Mouse (Mus musculus): ENCODE measurements around the gene Sufu. TPM values are rescaled to one million over a fixed set of nuclear protein-coding genes. Genes with fewer than 3 reads are reported as not detected.

Sufu gene
- polyA plus RNA-seq, 1 experiment from 2014 or later: 29.1 TPM

DNA sequence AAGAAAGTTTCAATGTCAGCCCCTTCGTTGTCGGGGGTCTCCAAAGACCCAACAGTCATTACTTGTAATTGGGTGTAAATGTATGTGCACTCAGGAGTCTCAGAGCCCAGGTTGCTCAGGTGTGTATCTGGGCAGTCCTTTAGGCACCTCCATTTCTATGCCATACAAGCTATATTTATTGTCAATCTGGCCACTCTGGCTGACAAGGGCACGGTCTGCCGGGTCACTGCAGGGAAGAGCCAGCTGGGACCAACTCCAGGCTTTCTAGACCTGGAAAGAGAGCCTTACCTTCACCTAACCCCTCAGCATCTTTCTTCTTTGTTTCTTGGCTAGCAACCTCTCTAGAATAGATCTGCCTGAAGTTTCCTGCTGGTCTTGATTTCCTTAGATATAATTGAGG, 113.0 kb downstream of the Sufu start:
- Histone ChIP-seq H3K4me2 (ENCODE audit: low read length) (no peak overlapping the region; the same call in 1 of the 2 replicates), H3K4me3 (replicated peaks; ENCODE audit: low read depth, low read length) (no peak overlapping the region), H3K27me3 (ENCODE audit: control insufficient read depth, insufficient read depth, low read length) (no peaks in the 10 kb centered on the region), H3K9ac (replicated peaks; ENCODE audit: low read length) (no peak overlapping the region), H3K36me3 (ENCODE audit: control insufficient read depth, insufficient read depth, low read length) (peaks cover 83% of the 10 kb centered on the region), H3K9me3 (ENCODE audit: control insufficient read depth, low read length) (no peaks in the 10 kb centered on the region), H3K4me1 (ENCODE audit: control insufficient read depth, insufficient read depth, low read length) (peaks cover 43% of the 10 kb centered on the region), H3K27ac (replicated peaks; ENCODE audit: low read depth, low read length) (no peak overlapping the region; the same call in 1 of the 2 replicates)
- DNase-seq (no peak), ATAC-seq (ENCODE audit: low FRiP score, low TSS enrichment) (no peak)
- 89% methylated on average over 4 of the region's 4 CpGs for WGBS

DNA sequence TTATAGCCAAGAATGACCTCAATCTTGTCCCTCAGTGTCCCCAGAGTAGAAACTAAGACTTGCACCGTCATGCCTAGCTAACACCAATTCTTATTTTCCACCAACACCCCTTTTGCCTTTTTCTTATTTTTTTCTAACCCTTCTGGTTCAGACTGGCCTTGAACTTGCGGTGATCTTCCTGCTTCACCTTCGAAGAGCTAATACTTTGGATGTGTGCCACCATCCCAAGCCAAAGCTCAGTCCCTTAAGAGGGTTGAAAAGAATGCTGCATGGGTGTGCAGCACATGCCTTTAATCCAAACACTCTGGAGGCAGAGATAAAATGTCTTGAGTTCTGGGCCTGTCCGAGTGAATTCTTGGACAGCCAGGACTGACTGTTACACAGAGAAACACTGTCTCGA, 113.7 kb downstream of the Sufu start:
- H3K4me1 ChIP-seq (ENCODE audit: control insufficient read depth, insufficient read depth, low read length): peaks cover 36% of the 10 kb centered on the region
- WGBS: 83% methylated on average over 5 of the region's 5 CpGs
- no peak for DNase-seq
- peaks cover 87% of the 10 kb centered on the region for H3K36me3 ChIP-seq (ENCODE audit: control insufficient read depth, insufficient read depth, low read length)
- H3K9ac ChIP-seq (replicated peaks; ENCODE audit: low read length): no peak overlapping the region
- H3K4me3 ChIP-seq (replicated peaks; ENCODE audit: low read depth, low read length): no peak overlapping the region
- no peaks in the 10 kb centered on the region for H3K9me3 ChIP-seq (ENCODE audit: control insufficient read depth, low read length)
- no peak overlapping the region for H3K4me2 ChIP-seq (ENCODE audit: low read length)
- ATAC-seq (ENCODE audit: low FRiP score, low TSS enrichment): no peak
- no peaks in the 10 kb centered on the region for H3K27me3 ChIP-seq (ENCODE audit: control insufficient read depth, insufficient read depth, low read length)
- no peak overlapping the region; the same call in 1 of the 2 replicates for H3K27ac ChIP-seq (replicated peaks; ENCODE audit: low read depth, low read length)

DNA sequence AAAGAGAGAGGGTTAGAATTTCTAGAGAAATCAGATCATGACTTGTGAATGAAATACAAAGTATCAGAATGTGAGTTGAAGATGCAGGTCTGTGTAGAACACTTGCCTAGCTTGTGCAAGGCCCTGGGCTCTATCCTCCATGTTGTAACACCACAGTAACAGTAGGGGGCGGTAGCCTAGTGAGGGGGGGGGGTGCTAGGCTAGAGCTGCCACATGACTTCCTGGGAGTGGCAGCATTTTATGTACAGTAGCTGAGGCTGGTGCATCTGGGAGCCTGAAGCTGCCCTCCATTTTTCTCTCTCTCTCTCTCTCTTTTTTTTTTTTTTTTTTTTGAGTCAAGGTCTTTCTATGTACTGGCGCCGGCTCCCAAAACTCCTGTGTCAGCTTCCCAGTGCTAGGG, 114.1 kb downstream of the Sufu start:
- ATAC-seq (ENCODE audit: low FRiP score, low TSS enrichment) (no peak), DNase-seq (peak; percentile 30)
- WGBS: 62% methylated on average over 3 of the region's 3 CpGs
- H3K27ac ChIP-seq (replicated peaks; ENCODE audit: low read depth, low read length): no peak overlapping the region
- no peaks in the 10 kb centered on the region for H3K27me3 ChIP-seq (ENCODE audit: control insufficient read depth, insufficient read depth, low read length)
- H3K4me2 ChIP-seq (ENCODE audit: low read length): no peak overlapping the region
- peaks cover 32% of the 10 kb centered on the region for H3K4me1 ChIP-seq (ENCODE audit: control insufficient read depth, insufficient read depth, low read length)
- no peak overlapping the region for H3K9ac ChIP-seq (replicated peaks; ENCODE audit: low read length)
- H3K36me3 ChIP-seq (ENCODE audit: control insufficient read depth, insufficient read depth, low read length): peaks cover 88% of the 10 kb centered on the region
- no peaks in the 10 kb centered on the region for H3K9me3 ChIP-seq (ENCODE audit: control insufficient read depth, low read length)
- no peak overlapping the region for H3K4me3 ChIP-seq (replicated peaks; ENCODE audit: low read depth, low read length)

DNA sequence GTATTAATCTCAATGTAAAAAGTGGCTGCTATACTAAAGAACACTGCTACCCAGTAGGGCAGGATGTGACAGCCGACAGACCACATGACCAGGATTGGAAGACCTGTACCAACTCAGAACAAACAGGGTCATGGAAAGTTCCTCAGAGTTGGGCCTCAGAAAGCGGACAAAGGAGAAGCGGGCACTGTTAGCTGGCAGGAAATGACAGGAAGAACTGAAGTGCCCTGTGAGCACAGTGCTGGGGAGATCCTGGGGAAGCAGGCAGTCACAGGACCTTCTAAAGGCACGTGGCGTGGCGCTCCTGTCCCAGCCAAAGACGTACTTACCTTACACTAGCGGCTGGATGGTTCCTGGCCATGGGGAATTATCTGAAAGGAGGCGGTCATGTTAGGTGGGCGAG, 114.6 kb downstream of the Sufu start:
- ATAC-seq (ENCODE audit: low FRiP score, low TSS enrichment): no peak
- WGBS: 87% methylated on average over 10 of the region's 10 CpGs
- Histone ChIP-seq H3K4me3 (replicated peaks; ENCODE audit: low read depth, low read length) (no peak overlapping the region), H3K9ac (replicated peaks; ENCODE audit: low read length) (no peak overlapping the region), H3K4me1 (ENCODE audit: control insufficient read depth, insufficient read depth, low read length) (peaks cover 28% of the 10 kb centered on the region), H3K36me3 (ENCODE audit: control insufficient read depth, insufficient read depth, low read length) (peaks cover 86% of the 10 kb centered on the region), H3K27ac (replicated peaks; ENCODE audit: low read depth, low read length) (no peak overlapping the region), H3K4me2 (ENCODE audit: low read length) (no peak overlapping the region), H3K27me3 (ENCODE audit: control insufficient read depth, insufficient read depth, low read length) (no peaks in the 10 kb centered on the region), H3K9me3 (ENCODE audit: control insufficient read depth, low read length) (no peaks in the 10 kb centered on the region)
- no peak for DNase-seq

DNA sequence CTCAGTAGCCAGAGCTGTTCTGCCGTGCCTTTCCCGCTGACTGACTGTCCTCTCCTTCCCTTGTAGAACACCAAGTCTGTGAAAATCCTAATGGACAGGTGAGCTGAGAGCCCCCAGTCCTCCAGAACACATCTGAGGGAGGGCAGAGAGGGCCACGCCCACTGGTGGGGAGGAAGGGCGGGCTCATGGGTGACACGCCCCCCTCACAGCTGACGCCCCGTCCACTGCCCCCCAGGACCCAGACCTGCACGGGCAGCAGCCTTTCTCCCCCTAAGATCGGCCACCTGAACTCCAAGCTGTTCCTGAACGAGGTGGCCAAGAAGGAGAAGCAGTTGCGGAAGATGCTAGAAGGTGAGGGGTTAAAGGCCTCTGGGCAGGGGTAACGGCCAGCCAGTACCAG, 117.7 kb downstream of the Sufu start:
- ATAC-seq (ENCODE audit: low FRiP score, low TSS enrichment) (no peak), DNase-seq (no peak)
- Histone ChIP-seq H3K36me3 (ENCODE audit: control insufficient read depth, insufficient read depth, low read length) (peaks cover 66% of the 10 kb centered on the region), H3K9ac (replicated peaks; ENCODE audit: low read length) (no peak overlapping the region), H3K4me2 (ENCODE audit: low read length) (no peak overlapping the region), H3K4me3 (replicated peaks; ENCODE audit: low read depth, low read length) (no peak overlapping the region), H3K4me1 (ENCODE audit: control insufficient read depth, insufficient read depth, low read length) (peaks cover 17% of the 10 kb centered on the region), H3K27me3 (ENCODE audit: control insufficient read depth, insufficient read depth, low read length) (no peaks in the 10 kb centered on the region), H3K27ac (replicated peaks; ENCODE audit: low read depth, low read length) (no peak overlapping the region), H3K9me3 (ENCODE audit: control insufficient read depth, low read length) (no peaks in the 10 kb centered on the region)
- WGBS: 89% methylated on average over 12 of the region's 12 CpGs

DNA sequence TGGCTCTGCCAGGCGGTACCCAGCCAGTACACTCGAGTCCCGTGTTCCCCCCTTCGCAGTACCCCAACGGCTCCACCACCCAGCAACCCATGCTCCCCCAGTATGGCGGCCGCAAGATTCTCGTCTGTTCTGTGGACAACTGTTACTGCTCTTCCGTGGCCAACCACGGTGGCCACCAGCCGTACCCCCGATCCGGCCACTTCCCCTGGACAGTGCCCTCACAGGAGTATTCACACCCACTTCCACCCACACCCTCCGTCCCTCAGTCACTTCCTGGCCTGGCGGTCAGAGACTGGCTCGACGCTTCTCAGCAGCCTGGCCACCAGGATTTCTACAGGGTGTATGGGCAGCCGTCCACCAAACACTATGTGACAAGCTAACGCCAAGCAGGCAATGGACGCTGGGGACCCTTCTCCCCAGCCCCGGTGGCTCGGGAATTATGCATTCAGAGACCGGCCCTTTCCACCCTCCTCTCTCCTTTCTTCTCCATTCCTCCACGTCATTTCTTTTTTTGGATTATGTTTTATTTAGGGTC, 118.7 kb downstream of the Sufu start:
- Histone ChIP-seq H3K4me3 (replicated peaks; ENCODE audit: low read depth, low read length) (no peak overlapping the region), H3K4me2 (ENCODE audit: low read length) (no peak overlapping the region), H3K9ac (replicated peaks; ENCODE audit: low read length) (no peak overlapping the region), H3K27ac (replicated peaks; ENCODE audit: low read depth, low read length) (no peak overlapping the region), H3K36me3 (ENCODE audit: control insufficient read depth, insufficient read depth, low read length) (peaks cover 59% of the 10 kb centered on the region), H3K27me3 (ENCODE audit: control insufficient read depth, insufficient read depth, low read length) (no peaks in the 10 kb centered on the region), H3K9me3 (ENCODE audit: control insufficient read depth, low read length) (no peaks in the 10 kb centered on the region), H3K4me1 (ENCODE audit: control insufficient read depth, insufficient read depth, low read length) (peaks cover 14% of the 10 kb centered on the region)
- WGBS: 91% methylated on average over 24 of the region's 24 CpGs
- ATAC-seq (ENCODE audit: low FRiP score, low TSS enrichment): no peak
- no peak for DNase-seq

DNA sequence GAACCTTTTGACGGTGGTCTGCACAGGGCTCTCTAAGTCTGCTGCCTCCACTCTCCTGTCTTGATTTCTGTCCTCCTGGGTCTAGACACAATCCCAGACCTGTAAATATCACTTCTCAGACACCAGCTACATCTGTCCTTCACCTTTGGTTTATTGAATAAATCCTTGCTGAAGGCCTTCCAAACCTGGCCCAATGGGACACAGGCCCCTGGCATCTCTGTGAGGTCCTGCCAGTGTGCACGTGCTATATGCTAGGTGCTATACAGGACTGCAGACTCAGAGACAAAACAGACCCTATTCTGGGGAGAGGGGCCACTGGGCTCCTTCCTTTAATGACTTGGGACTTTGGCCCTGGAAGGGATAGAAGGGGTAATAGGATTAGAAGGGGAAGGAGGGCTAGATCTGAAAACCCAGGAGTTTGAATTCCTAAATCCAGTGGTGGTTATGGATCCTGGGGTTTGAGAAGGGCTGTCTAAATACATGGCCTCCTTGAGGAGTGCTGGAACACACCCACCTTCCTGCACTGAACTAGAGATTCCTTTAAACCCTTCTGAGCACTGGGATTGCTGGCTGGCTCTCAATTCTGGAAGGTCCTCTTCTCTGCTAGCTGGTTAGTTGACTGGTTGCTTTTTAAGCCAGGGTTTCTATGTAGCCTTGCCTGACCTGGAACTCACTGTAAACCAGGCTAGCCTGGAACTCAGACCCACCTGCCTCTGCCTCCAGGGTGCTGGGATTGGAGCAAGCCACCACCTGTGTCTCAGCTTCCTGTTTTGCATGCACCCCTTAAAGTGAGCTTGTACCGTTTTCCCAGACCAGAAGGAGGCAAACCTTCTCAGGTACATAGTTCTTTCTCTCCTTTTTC, 120.2 kb downstream of the Sufu start:
- 49% methylated on average over 3 of the region's 3 CpGs for WGBS
- Histone ChIP-seq H3K4me3 (replicated peaks; ENCODE audit: low read depth, low read length) (no peak overlapping the region), H3K27ac (replicated peaks; ENCODE audit: low read depth, low read length) (0 out of 2 replicates have a peak overlapping the region, but pooled peaks have one; percentile 20), H3K36me3 (ENCODE audit: control insufficient read depth, insufficient read depth, low read length) (peaks cover 51% of the 10 kb centered on the region), H3K9me3 (ENCODE audit: control insufficient read depth, low read length) (no peaks in the 10 kb centered on the region), H3K9ac (replicated peaks; ENCODE audit: low read length) (no peak overlapping the region), H3K4me2 (ENCODE audit: low read length) (no peak overlapping the region), H3K4me1 (ENCODE audit: control insufficient read depth, insufficient read depth, low read length) (peaks cover 14% of the 10 kb centered on the region), H3K27me3 (ENCODE audit: control insufficient read depth, insufficient read depth, low read length) (no peaks in the 10 kb centered on the region)
- DNase-seq (no peak), ATAC-seq (ENCODE audit: low FRiP score, low TSS enrichment) (no peak)

DNA sequence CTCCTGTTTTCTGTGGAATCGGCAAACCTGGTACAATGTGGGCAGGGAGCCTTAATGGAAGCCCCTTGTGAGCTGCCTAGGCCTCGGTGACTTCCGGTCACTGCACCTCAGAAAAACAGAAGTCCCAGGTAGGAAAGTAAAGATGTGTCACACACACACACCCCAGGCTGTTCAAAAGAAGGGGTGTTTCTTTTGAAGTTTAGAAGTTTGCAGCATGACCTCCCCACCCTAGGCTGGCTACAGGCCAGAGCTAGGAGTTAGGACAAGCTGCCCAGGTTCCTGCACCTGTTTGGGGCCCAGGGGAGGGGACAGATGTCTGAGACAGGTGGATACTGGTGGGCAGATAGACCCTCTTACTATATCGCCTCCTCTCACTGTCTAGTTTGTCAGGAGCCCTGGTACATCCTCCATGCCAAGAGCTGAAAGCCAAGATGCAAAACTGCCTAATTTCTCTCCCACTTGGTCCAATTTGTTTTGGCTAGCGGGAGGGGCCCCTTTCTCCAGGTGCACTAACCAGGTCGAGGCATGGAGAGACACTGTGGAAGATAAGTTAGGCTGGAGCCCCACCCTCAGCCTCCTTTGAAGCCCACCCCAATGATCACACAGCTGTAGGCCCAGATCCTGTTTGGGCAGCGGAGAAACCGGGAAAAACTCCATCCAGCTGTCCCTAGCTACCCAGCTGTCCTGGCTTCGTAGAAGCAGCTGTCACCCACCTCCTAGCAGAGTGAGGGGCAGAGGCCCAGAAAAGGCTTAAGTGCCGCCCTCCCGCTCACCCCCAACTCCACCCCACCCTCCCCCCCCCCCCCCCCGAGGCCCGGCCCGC, 121.0 kb downstream of the Sufu start:
- peak overlapping the region; percentile 41 for H3K4me2 ChIP-seq (ENCODE audit: low read length)
- H3K27ac ChIP-seq (replicated peaks; ENCODE audit: low read depth, low read length): peak overlapping the region; percentile 63
- H3K9me3 ChIP-seq (ENCODE audit: control insufficient read depth, low read length): no peaks in the 10 kb centered on the region
- ATAC-seq (ENCODE audit: low FRiP score, low TSS enrichment) (peak; percentile 48; the same call in 1 of the 2 replicates), DNase-seq (peak; percentile 43)
- peaks cover 42% of the 10 kb centered on the region for H3K36me3 ChIP-seq (ENCODE audit: control insufficient read depth, insufficient read depth, low read length)
- whole genome bisulfite sequencing: 28% methylated on average over 10 of the region's 14 CpGs
- peak overlapping the region; percentile 34; the same call in 1 of the 2 replicates for H3K9ac ChIP-seq (replicated peaks; ENCODE audit: low read length)
- H3K4me3 ChIP-seq (replicated peaks; ENCODE audit: low read depth, low read length): no peak overlapping the region
- peaks cover 14% of the 10 kb centered on the region for H3K4me1 ChIP-seq (ENCODE audit: control insufficient read depth, insufficient read depth, low read length)
- no peaks in the 10 kb centered on the region for H3K27me3 ChIP-seq (ENCODE audit: control insufficient read depth, insufficient read depth, low read length)

All from midbrain, embryonic 14.5 days (tissue).